Mouse (Mus musculus) lung, adult 2 months (tissue): ENCODE measurements at regions not wholly inside any gene's neighbourhood (a gene's known extent, or its start where the extent isn't known, plus 50 kb on each side); places are given as distances from the start of the nearest gene placed in this dataset.

Experiments used
- CTCF ChIP-seq: fragments of 200-500 bp; IDR thresholded peaks from 2 replicates; pipeline ENCODE4 v1.5.1; 2011; ENCODE audit warnings: mild to moderate bottlenecking, low read length, control low read depth; ENCODE audit not compliant: insufficient read depth
- POLR2A ChIP-seq: fragments of 200-500 bp; IDR thresholded peaks from 2 replicates; pipeline ENCODE4 v1.6.1; 2011; ENCODE audit warnings: low read depth, mild to moderate bottlenecking, control low read depth, low read length, borderline replicate concordance; ENCODE audit errors: extremely low read depth

- TF ChIP-seq CTCF (no peak), POLR2A (no peak)
Observed at GRCm38 (mm10) chr10:98840957-98841831, 73.0 kb upstream of the Atp2b1 start.
